Mouse (Mus musculus) left cerebral cortex, adult 9 months (tissue): ENCODE data around the gene Ccdc162.

ENCODE experiments used
- DNase-seq, 2 experiments: peaks; one replicate each; pipeline ENCODE4 v3.0.0; 2022; ENCODE audit warnings: low spot score in 2 of 2

The Ccdc162 gene

GRCm38 (mm10) chr10:41716029-41716897 lies at the start of gene Ccdc162:
Ccdc162 (minus strand) TSS chr10:41716634.
- no peak for DNase-seq

- DNase-seq: no peak
These were observed 49.2 kb upstream of the Ccdc162 start for GRCm38 (mm10) chr10:41765586-41765985.

- no peak for DNase-seq
These were observed 47.4 kb upstream of the Ccdc162 start for GRCm38 (mm10) chr10:41763741-41764385.

DNA sequence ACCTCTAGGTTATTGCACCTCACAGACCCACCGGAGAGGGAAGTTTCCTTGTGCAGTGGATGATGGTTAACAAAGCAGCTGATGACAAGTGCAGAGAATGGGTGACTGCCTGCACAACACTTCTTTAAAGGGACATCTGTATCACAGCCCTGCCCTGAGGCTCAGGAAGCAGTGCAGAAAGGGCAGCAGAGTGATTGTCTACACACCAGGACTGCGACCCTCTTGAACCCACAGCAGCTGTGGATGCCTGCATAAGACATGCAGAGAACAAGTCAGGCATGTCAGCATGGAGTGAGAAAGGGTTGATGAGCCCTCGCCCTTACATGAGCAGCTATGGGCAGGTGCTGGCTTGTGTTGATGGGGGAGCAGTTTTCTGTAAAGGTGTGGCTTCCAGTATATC lies 44.4 kb upstream of the Ccdc162 start:
- no peak for DNase-seq

DNA sequence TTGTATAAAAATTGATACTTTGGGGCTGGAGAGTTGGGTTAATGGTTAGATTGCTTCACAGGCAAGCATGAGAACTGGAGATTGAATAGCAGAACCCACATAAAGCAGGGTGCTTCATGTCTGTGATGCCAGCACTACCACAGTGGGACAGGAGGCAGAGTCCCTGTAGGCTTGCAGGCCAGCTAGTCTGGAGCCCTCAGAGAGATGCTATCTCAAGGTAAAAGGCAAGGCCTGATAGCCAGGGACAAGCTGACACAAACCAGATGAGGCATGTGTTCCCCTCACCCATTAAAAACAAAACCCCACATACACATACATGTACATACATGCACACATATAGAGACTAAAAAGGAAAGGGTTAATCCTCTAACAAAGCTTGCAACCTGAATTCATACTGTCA lies 41.6 kb upstream of the Ccdc162 start:
- no peak for DNase-seq

DNA sequence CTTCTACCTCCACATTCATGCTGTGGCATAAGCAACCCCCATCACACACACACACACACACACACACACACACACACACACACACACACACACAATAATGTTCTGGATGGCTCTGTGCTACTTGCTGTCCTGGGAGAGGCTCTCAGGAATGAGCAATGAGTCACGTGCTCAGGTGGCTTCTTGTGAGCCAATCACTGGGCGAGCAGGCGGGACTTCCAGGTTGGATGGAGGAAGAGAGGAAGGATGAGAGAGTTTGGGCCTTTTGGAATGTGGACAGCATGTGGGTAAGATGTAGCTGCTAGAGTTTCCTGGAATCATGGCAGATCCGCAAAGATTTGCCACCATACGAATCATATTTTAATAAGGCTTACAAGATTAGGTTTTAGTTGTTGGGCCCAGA lies 40.8 kb upstream of the Ccdc162 start:
- no peak for DNase-seq

DNA sequence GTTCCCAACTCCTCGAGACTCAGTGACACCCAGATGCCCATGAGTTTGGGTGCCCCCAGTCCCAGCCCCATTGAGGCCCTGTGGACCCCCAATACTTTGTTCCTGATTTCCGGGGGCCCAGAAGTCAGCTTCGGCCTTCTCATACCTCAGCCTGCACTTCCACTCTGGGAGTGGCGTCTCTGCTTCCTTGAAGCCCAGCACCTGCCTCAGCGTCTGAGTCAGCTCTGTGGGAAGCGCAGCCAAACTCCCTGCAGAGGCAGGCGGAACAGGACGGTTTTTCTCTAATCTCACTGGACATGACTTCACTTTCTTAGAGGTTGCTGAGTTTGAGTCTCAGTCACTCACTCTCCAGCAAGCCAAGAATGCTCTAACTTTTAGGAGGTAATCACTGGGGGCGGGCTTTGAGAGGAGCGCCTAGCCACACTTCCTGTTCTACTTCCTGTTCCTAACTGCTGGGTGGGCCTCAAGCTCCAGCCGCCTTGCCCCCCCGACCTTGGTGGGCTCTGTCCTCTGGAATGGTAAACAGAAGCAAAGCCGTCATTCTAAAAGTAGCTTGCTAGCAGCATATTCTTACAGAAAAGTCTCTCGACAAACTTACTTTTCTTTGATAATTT lies 35.5 kb upstream of the Ccdc162 start:
- DNase-seq: no peak

DNA sequence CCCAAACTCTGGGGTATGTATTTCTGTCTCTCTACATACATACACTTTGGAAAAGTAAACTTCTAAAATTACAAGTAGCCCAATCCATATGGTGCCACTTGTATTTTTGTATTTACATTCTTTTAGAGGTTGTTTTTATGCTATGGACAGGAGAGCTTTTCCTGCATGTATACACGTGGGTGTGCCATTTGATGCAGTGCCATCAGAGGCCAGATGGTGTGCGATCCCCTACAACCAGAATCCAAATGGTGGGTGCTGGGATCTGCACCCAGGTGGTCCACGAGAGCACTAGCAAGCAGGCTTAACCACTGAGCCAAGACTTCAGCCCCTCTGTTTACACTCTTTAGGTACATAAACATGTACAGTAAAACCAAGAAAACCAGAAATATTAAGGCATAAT lies 32.9 kb upstream of the Ccdc162 start:
- no peak for DNase-seq

DNA sequence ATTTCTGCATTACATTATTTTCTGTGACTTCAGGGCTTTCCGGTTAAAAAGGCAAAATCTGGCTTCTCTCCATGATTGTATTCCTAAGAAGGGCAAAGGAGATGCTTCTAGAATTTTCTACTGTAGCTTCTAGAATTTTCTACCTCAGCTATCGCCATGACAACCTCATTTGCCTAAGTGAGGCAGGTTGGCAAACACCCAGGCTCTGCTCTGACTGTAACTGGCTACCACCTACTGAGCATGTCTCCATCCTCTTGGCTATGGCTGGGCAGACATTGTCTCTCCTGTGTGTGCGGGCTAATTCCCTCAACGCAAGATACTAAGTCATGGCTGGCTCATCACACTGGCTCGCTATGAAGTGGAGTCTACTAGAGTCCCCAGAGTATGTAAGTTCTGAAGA lies 30.1 kb upstream of the Ccdc162 start:
- peak; percentile 18 to 66 for DNase-seq

GRCm38 (mm10) chr10:41744006-41744405 lies 27.6 kb upstream of the Ccdc162 start:
- no peak for DNase-seq

- no peak for DNase-seq
These were observed 23.8 kb upstream of the Ccdc162 start for GRCm38 (mm10) chr10:41740221-41740620.

GRCm38 (mm10) chr10:41737245-41737644 lies 20.8 kb upstream of the Ccdc162 start:
- DNase-seq: no peak

DNA sequence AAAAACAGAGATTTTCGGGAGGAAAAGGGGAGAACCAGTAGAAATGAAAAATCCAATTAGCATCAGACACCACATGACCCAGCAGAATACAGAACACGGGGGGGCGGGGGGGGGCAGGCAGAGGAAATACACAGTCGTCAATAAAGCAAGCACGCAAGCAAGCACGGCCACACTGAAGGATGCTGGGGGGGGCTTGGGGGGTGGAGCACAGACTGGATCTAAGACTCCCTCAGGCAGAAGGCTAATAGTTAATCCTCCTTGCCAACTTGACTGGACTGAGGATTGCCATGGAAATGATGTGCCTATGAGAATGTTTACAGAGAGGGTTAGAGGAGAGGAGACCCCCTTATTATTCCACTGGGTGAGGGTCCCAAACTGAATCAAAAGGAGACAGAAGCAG lies 19.0 kb upstream of the Ccdc162 start:
- no peak for DNase-seq

DNA sequence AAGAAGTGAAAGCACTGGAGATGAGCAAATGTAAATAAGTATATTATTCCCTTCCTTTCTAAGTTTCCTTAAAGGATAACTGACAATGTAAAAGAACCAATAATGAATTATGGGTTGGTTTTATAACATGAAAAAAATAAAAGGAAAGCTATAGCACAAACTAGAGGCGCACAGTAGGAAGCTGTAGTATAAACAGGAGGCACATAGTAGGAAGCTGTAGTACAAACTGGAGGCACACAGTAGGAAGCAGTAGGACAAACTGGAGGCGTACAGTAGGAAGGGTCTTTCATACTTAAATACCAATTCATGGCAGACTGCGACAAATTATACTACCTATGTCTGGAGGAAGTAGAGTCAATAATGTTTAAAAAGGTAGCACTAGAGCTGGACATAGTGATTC lies 16.8 kb upstream of the Ccdc162 start:
- DNase-seq: no peak

- no peak for DNase-seq
These were observed 15.5 kb upstream of the Ccdc162 start for GRCm38 (mm10) chr10:41731932-41732331.

- DNase-seq: no peak
These were observed 14.3 kb upstream of the Ccdc162 start for GRCm38 (mm10) chr10:41730746-41731145.

DNA sequence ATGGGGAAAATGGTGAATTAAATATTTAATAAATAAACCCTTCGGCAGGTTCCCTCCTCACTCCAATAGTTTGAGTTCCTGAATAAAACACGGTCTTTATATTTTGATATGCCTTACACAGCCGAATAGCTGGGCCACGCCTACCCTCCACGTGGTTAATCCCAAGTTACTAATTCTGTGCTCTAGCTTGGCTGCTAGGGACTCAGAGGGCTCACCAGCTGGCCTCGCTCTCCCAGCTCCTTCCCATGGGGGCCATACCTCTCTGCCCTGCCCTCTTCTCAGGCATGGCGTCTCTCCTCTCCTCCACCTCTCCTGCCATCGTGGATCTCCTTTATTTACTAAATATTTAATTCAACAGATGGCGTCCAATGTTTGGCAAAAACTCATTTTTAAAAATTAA lies 9.8 kb upstream of the Ccdc162 start:
- no peak for DNase-seq

DNA sequence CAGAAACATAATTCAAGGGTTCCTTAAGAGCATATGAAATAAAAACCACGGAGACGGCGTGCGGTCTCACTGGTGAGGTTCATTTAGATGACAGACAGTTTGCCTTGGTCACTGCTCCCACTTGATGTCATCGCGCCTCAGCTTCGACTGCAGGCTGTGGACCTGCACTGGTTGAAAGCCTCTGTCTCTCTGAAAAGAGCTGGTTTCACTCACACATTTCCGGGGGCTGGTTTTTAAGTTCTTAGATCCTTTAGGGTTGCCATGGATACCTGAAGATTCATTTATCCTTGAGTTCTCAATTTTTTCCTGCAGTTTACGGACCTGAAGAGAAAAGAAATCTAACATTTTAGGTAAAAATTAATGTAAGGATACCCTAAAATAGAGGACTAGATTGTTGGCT lies 3.2 kb upstream of the Ccdc162 start:
- DNase-seq: peak; percentile 6 to 8

- no peak for DNase-seq
These were observed 877 bp downstream of the Ccdc162 start for GRCm38 (mm10) chr10:41715557-41715956.

DNA sequence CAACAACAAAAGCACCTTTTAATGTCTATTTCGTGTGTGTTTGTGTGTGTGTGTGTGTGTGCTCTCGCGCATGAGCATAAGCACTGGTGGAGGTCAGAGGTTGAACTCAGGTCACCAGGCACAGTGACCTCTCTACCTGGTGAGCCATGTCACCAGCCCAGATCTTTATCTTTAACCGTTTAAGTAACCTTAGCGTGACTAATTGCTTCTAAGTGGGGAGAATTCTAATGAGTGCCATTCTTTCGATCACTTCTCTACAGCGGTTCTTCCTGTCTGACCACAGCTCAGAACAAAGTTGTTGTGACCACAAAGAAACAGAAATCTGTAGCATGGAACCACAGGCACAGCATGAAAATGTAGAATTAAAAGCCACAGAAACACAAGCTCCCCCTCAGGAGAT lies 5.0 kb downstream of the Ccdc162 start:
- no peak for DNase-seq

GRCm38 (mm10) chr10:41710773-41711172 lies 5.7 kb downstream of the Ccdc162 start:
- DNase-seq: peak in 1 of 2 experiments; percentile 23

GRCm38 (mm10) chr10:41709341-41709740 lies 7.1 kb downstream of the Ccdc162 start:
- DNase-seq: no peak

DNA sequence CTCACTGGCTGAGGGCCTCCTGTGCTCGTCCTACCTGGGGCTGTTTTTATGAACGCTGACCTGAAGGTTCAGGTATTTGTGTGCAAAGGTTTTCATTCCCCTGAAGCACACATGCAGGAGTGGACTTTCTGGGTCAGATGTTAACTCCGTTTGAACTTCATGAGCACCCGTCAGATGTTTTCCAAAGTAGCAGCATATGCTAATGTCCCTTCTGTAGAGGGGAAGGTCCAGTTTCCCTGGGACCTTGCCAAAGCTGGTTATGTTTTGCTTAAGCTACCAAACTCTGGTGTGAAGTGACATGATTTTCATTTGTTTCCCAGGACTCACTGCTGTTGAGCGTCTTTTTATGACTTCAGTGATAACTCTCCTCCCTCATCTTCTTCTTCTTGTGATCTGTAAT lies 16.8 kb downstream of the Ccdc162 start:
- no peak for DNase-seq
